Mouse (Mus musculus) kidney, adult 2 months (tissue): ENCODE measurements at regions not wholly inside any gene's neighbourhood (a gene's known extent, or its start where the extent isn't known, plus 50 kb on each side); places are given as distances from the start of the nearest gene placed in this dataset.

Experiments
- CTCF ChIP-seq: fragments of 200-500 bp; conservative IDR thresholded peaks from 2 replicates; pipeline ENCODE4 v1.5.1; 2011; ENCODE audit warnings: low read depth, mild to moderate bottlenecking, control low read depth, low read length, moderate library complexity, mixed read lengths; ENCODE audit not compliant: insufficient read depth, insufficient read length
- POLR2A ChIP-seq: fragments of 200-500 bp; IDR thresholded peaks from one replicate; pipeline ENCODE4 v1.6.1; 2011; ENCODE audit warnings: low read depth, low read length, control low read depth

DNA sequence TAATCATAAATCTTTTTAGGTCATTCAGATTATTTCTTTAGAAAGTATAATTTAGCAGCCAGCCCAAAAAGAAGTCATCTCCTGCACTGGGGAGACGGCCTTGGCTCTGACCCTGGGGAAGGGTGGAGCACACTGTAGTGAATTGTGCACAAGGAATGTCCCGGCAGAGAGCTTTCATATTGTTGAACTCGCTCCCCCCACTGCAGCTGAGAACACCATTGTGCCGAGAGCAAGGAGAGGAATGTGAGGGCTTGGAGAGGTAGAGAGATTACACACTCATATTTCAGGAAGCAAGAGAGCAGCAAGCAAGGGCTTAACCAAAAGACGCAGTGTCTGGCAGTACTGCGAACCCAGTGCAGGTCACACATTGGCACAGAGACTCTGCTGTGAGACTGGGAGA, 216.8 kb downstream of the Zfp36l1 start:
- TF ChIP-seq CTCF = no peak
- no peak for TF ChIP-seq POLR2A
